Mouse (Mus musculus) G1E (cell line): ENCODE measurements around the gene Ifnar2.

Experiments
- CTCF ChIP-seq: IDR thresholded peaks from 2 replicates; pipeline ENCODE4 v1.5.1; 2012; ENCODE audit warnings: low read depth, low read length, inconsistent platforms, mixed read lengths
- GATA1 ChIP-seq: IDR thresholded peaks from 2 replicates; pipeline ENCODE4 v1.6.1; 2012; ENCODE audit warnings: borderline replicate concordance, low read length, inconsistent platforms, mixed read lengths
- GATA2 ChIP-seq: IDR thresholded peaks from 2 replicates; pipeline ENCODE4 v1.6.1; 2012; ENCODE audit warnings: low read depth, low read length, inconsistent platforms, borderline replicate concordance
- POLR2AphosphoS5 ChIP-seq: IDR thresholded peaks from 2 replicates; pipeline ENCODE4 v1.6.1; 2012; ENCODE audit warnings: low read depth, low read length, inconsistent platforms; ENCODE audit not compliant: insufficient replicate concordance
- TAL1 ChIP-seq: conservative IDR thresholded peaks from 2 replicates; pipeline ENCODE4 v1.6.1; 2012; ENCODE audit warnings: low read depth, low read length, inconsistent platforms, mixed read lengths

GRCm38 (mm10) chr16:91366567-91366966 is 6.0 kb upstream of the Ifnar2 start:
- TF ChIP-seq CTCF (no peak), GATA1 (no peak), TAL1 (peak; percentile 41; the same call in 1 of the 2 replicates), GATA2 (no peak), POLR2AphosphoS5 (no peak)
